Mouse (Mus musculus) forebrain, postnatal 0 days (tissue): Measurements from ENCODE around the gene Tmem98. TPM values are rescaled to one million over a fixed set of nuclear protein-coding genes. Genes with fewer than 3 reads are reported as not detected.
A peak's percentile ranks its signal among the peaks of the same experiment; 100 is the strongest.

ENCODE experiments used
- ATAC-seq: fragments of 200-750 bp; cut with Nextera tagmentation; 2 replicates; pipeline ENCODE4 v1.8.0; 2017; ENCODE audit warnings: mild to moderate bottlenecking, moderate library complexity
- DNase-seq: peaks from one replicate; pipeline ENCODE4 v3.0.0-alpha.2; 2015
- H3K27ac ChIP-seq: fragments of 300-500 bp; sonication (generic); 2 replicates; pipeline ENCODE4 v1.5.1; 2014; ENCODE audit warnings: low read depth, mild to moderate bottlenecking, antibody characterized with exemption, low read length, moderate library complexity, mixed read lengths
- H3K27me3 ChIP-seq: fragments of 300-500 bp; sonication (generic); 2 replicates; pipeline ENCODE4 v1.6.1; 2014; ENCODE audit warnings: mild to moderate bottlenecking, low read length, mixed read lengths; ENCODE audit not compliant: insufficient read depth
- H3K36me3 ChIP-seq: fragments of 300-500 bp; sonication (generic); 2 replicates; pipeline ENCODE4 v1.6.1; 2014; ENCODE audit warnings: mild to moderate bottlenecking, moderate library complexity; ENCODE audit not compliant: insufficient read depth
- H3K4me1 ChIP-seq: fragments of 300-500 bp; sonication (generic); 2 replicates; pipeline ENCODE4 v1.6.1; 2014; ENCODE audit warnings: antibody characterized with exemption; ENCODE audit not compliant: insufficient read depth
- H3K4me2 ChIP-seq: fragments of 300-500 bp; sonication (generic); 2 replicates; pipeline ENCODE4 v1.6.1; 2014; ENCODE audit warnings: low read depth, mild to moderate bottlenecking, moderate library complexity
- H3K4me3 ChIP-seq: fragments of 300-500 bp; sonication (generic); 2 replicates; pipeline ENCODE4 v1.5.1; 2014; ENCODE audit warnings: low read depth, low read length, mixed read lengths
- H3K9ac ChIP-seq: fragments of 300-500 bp; sonication (generic); 2 replicates; pipeline ENCODE4 v1.6.1; 2014; ENCODE audit warnings: mild to moderate bottlenecking
- H3K9me3 ChIP-seq: fragments of 300-500 bp; sonication (generic); 2 replicates; pipeline ENCODE4 v1.6.1; 2016; ENCODE audit warnings: low read length
- CTCF ChIP-seq: sonication (generic); IDR thresholded peaks from 2 replicates; pipeline ENCODE4 v1.5.1; 2016; ENCODE audit warnings: antibody characterized with exemption, control low read depth, low read depth
- WGBS: fragments of 180-500 bp; shearing (Covaris S2); extraction: QIAGEN DNeasy Blood & Tissue Kit; methylation state at CpG from one replicate; pipeline ENCODE4 v1.1.7; 2014; 5-methylcytosine and 5-hydroxymethylcytosine counted together
- polyA plus RNA-seq: library from polyadenylated mRNA; unstranded; fragments of >200 nt; fragmentation: Nextera tagmentation; extraction: Ambion mirVana; gene quantifications from 2 replicates; pipeline ENCODE4 v1.2.1, GENCODE M21; 2015
- total RNA-seq: library from RNA; depleted of rRNA; stranded (reverse); fragments of >200 nt; gene quantifications from 2 replicates; pipeline ENCODE4 v1.2.3, GENCODE M21; 2014

The Tmem98 gene
- total and polyA plus RNA-seq, 2 experiments from 2014 or later: 18.3 to 20.5 TPM

- ATAC-seq: peak; percentile 18; the same call in 1 of the 2 replicates
- Histone ChIP-seq H3K4me3 (peak overlapping the region; percentile 50; the same call in 1 of the 2 replicates), H3K9ac (peak overlapping the region; percentile 53; the same call in 1 of the 2 replicates), H3K4me2 (peak overlapping the region; percentile 96), H3K36me3 (no peaks in the 10 kb centered on the region), H3K27me3 (no peaks in the 10 kb centered on the region), H3K4me1 (peaks cover 11% of the 10 kb centered on the region), H3K27ac (no peak overlapping the region; the same call in 1 of the 2 replicates), H3K9me3 (no peaks in the 10 kb centered on the region)
- no peak for TF ChIP-seq CTCF
- no peak for DNase-seq
- 45% methylated on average over 6 of the region's 6 CpGs for WGBS
These were observed 346 bp upstream of the Tmem98 start for GRCm38 (mm10) chr11:80809666-80809992.

GRCm38 (mm10) chr11:80811156-80811555 lies 1.2 kb downstream of the Tmem98 start:
- DNase-seq: peak; percentile 15
- no peak for ATAC-seq
- no peaks in the 10 kb centered on the region for H3K9me3 ChIP-seq
- 20% methylated on average over 5 of the region's 5 CpGs for WGBS
- no peaks in the 10 kb centered on the region for H3K27me3 ChIP-seq
- TF ChIP-seq CTCF: no peak
- H3K4me1 ChIP-seq: peaks cover 11% of the 10 kb centered on the region
- peak overlapping the region; percentile 50 for H3K4me3 ChIP-seq
- peak overlapping the region; percentile 53; the same call in 1 of the 2 replicates for H3K9ac ChIP-seq
- H3K4me2 ChIP-seq: peak overlapping the region; percentile 96
- H3K36me3 ChIP-seq: no peaks in the 10 kb centered on the region
- no peak overlapping the region for H3K27ac ChIP-seq

GRCm38 (mm10) chr11:80815354-80815753 lies 5.4 kb downstream of the Tmem98 start:
- ATAC-seq (no peak), DNase-seq (no peak)
- Histone ChIP-seq H3K27me3 (no peaks in the 10 kb centered on the region), H3K27ac (no peak overlapping the region), H3K9ac (no peak overlapping the region), H3K36me3 (no peaks in the 10 kb centered on the region), H3K4me1 (peaks cover 6% of the 10 kb centered on the region), H3K9me3 (no peaks in the 10 kb centered on the region), H3K4me3 (no peak overlapping the region), H3K4me2 (no peak overlapping the region)
- WGBS: 84% methylated on average over 7 of the region's 7 CpGs
- no peak for TF ChIP-seq CTCF

GRCm38 (mm10) chr11:80818060-80818697 lies 8.2 kb downstream of the Tmem98 start:
- peak; percentile 56 for ATAC-seq
- Histone ChIP-seq H3K9me3 (no peaks in the 10 kb centered on the region), H3K27ac (no peak overlapping the region), H3K36me3 (no peaks in the 10 kb centered on the region), H3K4me3 (no peak overlapping the region), H3K27me3 (no peaks in the 10 kb centered on the region), H3K9ac (no peak overlapping the region), H3K4me2 (no peak overlapping the region), H3K4me1 (no peaks in the 10 kb centered on the region)
- TF ChIP-seq CTCF: peak; percentile 93
- DNase-seq: peak; percentile 87
- WGBS: 53% methylated on average over 11 of the region's 11 CpGs

- 90% methylated on average over 3 of the region's 3 CpGs for WGBS
- Histone ChIP-seq H3K27me3 (no peaks in the 10 kb centered on the region), H3K27ac (no peak overlapping the region), H3K4me1 (no peaks in the 10 kb centered on the region), H3K9me3 (no peaks in the 10 kb centered on the region), H3K9ac (no peak overlapping the region), H3K4me3 (no peak overlapping the region), H3K36me3 (no peaks in the 10 kb centered on the region), H3K4me2 (no peak overlapping the region)
- no peak for TF ChIP-seq CTCF
- ATAC-seq (no peak), DNase-seq (no peak)
These were observed 10.1 kb downstream of the Tmem98 start for GRCm38 (mm10) chr11:80820085-80820484.

GRCm38 (mm10) chr11:80821296-80821695 lies 11.3 kb downstream of the Tmem98 start:
- Histone ChIP-seq H3K4me3 (no peak overlapping the region), H3K36me3 (no peaks in the 10 kb centered on the region), H3K4me2 (no peak overlapping the region), H3K9ac (no peak overlapping the region), H3K27me3 (no peaks in the 10 kb centered on the region), H3K27ac (no peak overlapping the region), H3K9me3 (no peaks in the 10 kb centered on the region), H3K4me1 (no peaks in the 10 kb centered on the region)
- WGBS: 50% methylated on average over 14 of the region's 14 CpGs
- peak; percentile 64 for TF ChIP-seq CTCF
- ATAC-seq (peak; percentile 61), DNase-seq (peak; percentile 61)

GRCm38 (mm10) chr11:80821794-80822193 lies 11.8 kb downstream of the Tmem98 start:
- H3K9me3 ChIP-seq: no peaks in the 10 kb centered on the region
- no peaks in the 10 kb centered on the region for H3K36me3 ChIP-seq
- 89% methylated on average over 9 of the region's 9 CpGs for WGBS
- TF ChIP-seq CTCF: peak; percentile 40
- H3K9ac ChIP-seq: no peak overlapping the region
- no peak overlapping the region for H3K4me3 ChIP-seq
- no peak overlapping the region for H3K4me2 ChIP-seq
- DNase-seq: no peak
- no peaks in the 10 kb centered on the region for H3K27me3 ChIP-seq
- no peak for ATAC-seq
- no peak overlapping the region for H3K27ac ChIP-seq
- H3K4me1 ChIP-seq: no peaks in the 10 kb centered on the region
